Mouse (Mus musculus): ENCODE results near the gene Mef2d.

GRCm38 (mm10) chr3:88219940-88220339 is 77.8 kb downstream of the Mef2d start:
- no peak for TF ChIP-seq GATA1 (IDR thresholded peaks at IDR 0.05; ENCODE audit: borderline replicate concordance, low read length)
- TF ChIP-seq FLI1 (IDR thresholded peaks at IDR 0.05; ENCODE audit: low read length) = no peak
